Mouse (Mus musculus) heart, embryonic 12.5 days (tissue): Measurements from ENCODE around the gene Sulf2. TPM values are rescaled to one million over a fixed set of nuclear protein-coding genes. Genes with fewer than 3 reads are reported as not detected.
"Not testable (repeated sequence)": the region's sequence is repeated elsewhere in the genome, so short reads cannot be mapped to it uniquely, and the experiment has no call there.

ENCODE experiments used
- ATAC-seq: fragments of 200-750 bp; cut with Nextera tagmentation; 2 replicates; pipeline ENCODE4 v1.8.0; 2017; ENCODE audit warnings: moderate TSS enrichment, moderate library complexity; ENCODE audit not compliant: insufficient number of reproducible peaks, low FRiP score
- H3K27ac ChIP-seq: fragments of 300-500 bp; sonication (generic); 2 replicates; pipeline ENCODE4 v1.5.1; 2016; ENCODE audit warnings: mild to moderate bottlenecking, moderate library complexity; ENCODE audit not compliant: poor library complexity, severe bottlenecking
- H3K27me3 ChIP-seq: fragments of 300-500 bp; sonication (generic); replicated peaks from 2 replicates; pipeline ENCODE4 v1.6.1; 2016; ENCODE audit warnings: mild to moderate bottlenecking, moderate library complexity
- H3K36me3 ChIP-seq: fragments of 300-500 bp; sonication (generic); 2 replicates; pipeline ENCODE4 v1.6.1; 2016; ENCODE audit warnings: mild to moderate bottlenecking, moderate library complexity
- H3K4me1 ChIP-seq: fragments of 300-500 bp; sonication (generic); replicated peaks from 2 replicates; pipeline ENCODE4 v1.6.1; 2016; ENCODE audit warnings: mild to moderate bottlenecking
- H3K4me2 ChIP-seq: fragments of 300-500 bp; sonication (generic); 2 replicates; pipeline ENCODE4 v1.6.1; 2016; ENCODE audit warnings: mild to moderate bottlenecking, moderate library complexity
- H3K4me3 ChIP-seq: fragments of 300-500 bp; sonication (generic); 2 replicates; pipeline ENCODE4 v1.5.1; 2016; ENCODE audit warnings: mild to moderate bottlenecking
- H3K9ac ChIP-seq: fragments of 300-500 bp; sonication (generic); 2 replicates; pipeline ENCODE4 v1.6.1; 2016; ENCODE audit warnings: mild to moderate bottlenecking, moderate library complexity
- H3K9me3 ChIP-seq: fragments of 300-500 bp; sonication (generic); replicated peaks from 2 replicates; pipeline ENCODE4 v1.6.1; 2016; ENCODE audit warnings: mild to moderate bottlenecking, moderate library complexity
- WGBS: fragments of 180-500 bp; shearing (Covaris S2); methylation state at CpG from one replicate; pipeline ENCODE4 v1.1.7; 2016; 5-methylcytosine and 5-hydroxymethylcytosine counted together
- polyA plus RNA-seq: library from polyadenylated mRNA; unstranded; fragments of >200 nt; fragmentation: Nextera tagmentation; extraction: Ambion mirVana; gene quantifications from 2 replicates; pipeline ENCODE4 v1.2.1, GENCODE M21; 2016

Gene Sulf2
- polyA plus RNA-seq, 1 experiment from 2014 or later: 136 TPM

GRCm38 (mm10) chr2:166098292-166098933 lies 57.0 kb downstream of the Sulf2 start:
- H3K4me1 ChIP-seq: peaks cover 61% of the 10 kb centered on the region
- H3K4me3 ChIP-seq: no peak overlapping the region
- peak overlapping the region; percentile 17 for H3K27ac ChIP-seq
- 43% methylated on average over 15 of the region's 15 CpGs for WGBS
- H3K9ac ChIP-seq: no peak overlapping the region
- no peak for ATAC-seq
- H3K9me3 ChIP-seq: no peaks in the 10 kb centered on the region
- no peak overlapping the region for H3K4me2 ChIP-seq
- H3K27me3 ChIP-seq: no peaks in the 10 kb centered on the region
- H3K36me3 ChIP-seq: peaks cover 27% of the 10 kb centered on the region

GRCm38 (mm10) chr2:166097443-166098291 lies 57.8 kb downstream of the Sulf2 start:
- H3K27ac ChIP-seq: peak overlapping the region; percentile 17; the same call in 1 of the 2 replicates
- WGBS: 58% methylated on average over 18 of the region's 18 CpGs
- H3K4me1 ChIP-seq: peaks cover 53% of the 10 kb centered on the region
- H3K9me3 ChIP-seq: no peaks in the 10 kb centered on the region
- no peak overlapping the region for H3K9ac ChIP-seq
- no peaks in the 10 kb centered on the region for H3K27me3 ChIP-seq
- H3K4me2 ChIP-seq: no peak overlapping the region
- H3K36me3 ChIP-seq: peaks cover 34% of the 10 kb centered on the region
- no peak overlapping the region for H3K4me3 ChIP-seq
- no peak for ATAC-seq

- Histone ChIP-seq H3K4me3 (no peak overlapping the region), H3K27me3 (no peaks in the 10 kb centered on the region), H3K4me2 (no peak overlapping the region), H3K4me1 (peaks cover 45% of the 10 kb centered on the region), H3K9me3 (no peaks in the 10 kb centered on the region), H3K27ac (no peak overlapping the region), H3K36me3 (peaks cover 42% of the 10 kb centered on the region), H3K9ac (no peak overlapping the region)
- ATAC-seq: no peak
- 91% methylated on average over 1 of the region's 1 CpGs for WGBS
These were observed 58.6 kb downstream of the Sulf2 start for GRCm38 (mm10) chr2:166096834-166097233.

GRCm38 (mm10) chr2:166096300-166096699 lies 59.2 kb downstream of the Sulf2 start:
- Histone ChIP-seq H3K4me2 (no peak overlapping the region), H3K4me3 (no peak overlapping the region), H3K27ac (no peak overlapping the region), H3K4me1 (peaks cover 40% of the 10 kb centered on the region), H3K9ac (no peak overlapping the region), H3K36me3 (peaks cover 47% of the 10 kb centered on the region), H3K27me3 (no peaks in the 10 kb centered on the region), H3K9me3 (no peaks in the 10 kb centered on the region)
- no peak for ATAC-seq
- WGBS: 84% methylated on average over 6 of the region's 6 CpGs

GRCm38 (mm10) chr2:166092412-166092811 lies 63.1 kb downstream of the Sulf2 start:
- no peak overlapping the region for H3K4me2 ChIP-seq
- WGBS: 91% methylated on average over 6 of the region's 6 CpGs
- H3K27me3 ChIP-seq: no peaks in the 10 kb centered on the region
- H3K27ac ChIP-seq: no peak overlapping the region
- H3K36me3 ChIP-seq: peaks cover 64% of the 10 kb centered on the region
- no peak overlapping the region for H3K9ac ChIP-seq
- H3K9me3 ChIP-seq: no peaks in the 10 kb centered on the region
- peaks cover 19% of the 10 kb centered on the region for H3K4me1 ChIP-seq
- H3K4me3 ChIP-seq: no peak overlapping the region
- ATAC-seq: no peak

GRCm38 (mm10) chr2:166091599-166091998 lies 63.9 kb downstream of the Sulf2 start:
- H3K36me3 ChIP-seq: peaks cover 71% of the 10 kb centered on the region

GRCm38 (mm10) chr2:166090131-166090581 lies 65.3 kb downstream of the Sulf2 start:
- H3K4me3 ChIP-seq: no peak overlapping the region
- H3K4me2 ChIP-seq: no peak overlapping the region
- peaks cover 17% of the 10 kb centered on the region for H3K4me1 ChIP-seq
- H3K36me3 ChIP-seq: peaks cover 79% of the 10 kb centered on the region
- H3K27ac ChIP-seq: peak overlapping the region; percentile 55
- ATAC-seq: 0 out of 2 replicates have a peak, but pooled peaks have one; percentile 7
- no peak overlapping the region for H3K9ac ChIP-seq
- 25% methylated on average over 7 of the region's 7 CpGs for WGBS
- no peaks in the 10 kb centered on the region for H3K27me3 ChIP-seq
- no peaks in the 10 kb centered on the region for H3K9me3 ChIP-seq

More at GRCm38 (mm10) chr2:166091599-166091998, 63.9 kb downstream of the Sulf2 start:
- no peak for ATAC-seq
- no peak overlapping the region for H3K9ac ChIP-seq
- H3K27ac ChIP-seq: no peak overlapping the region
- H3K4me3 ChIP-seq: no peak overlapping the region
- H3K4me2 ChIP-seq: no peak overlapping the region
- no peaks in the 10 kb centered on the region for H3K9me3 ChIP-seq
- H3K27me3 ChIP-seq: no peaks in the 10 kb centered on the region
- H3K4me1 ChIP-seq: peaks cover 17% of the 10 kb centered on the region

- H3K27ac ChIP-seq: no peak overlapping the region
- no peaks in the 10 kb centered on the region for H3K27me3 ChIP-seq
- H3K4me2 ChIP-seq: no peak overlapping the region
- WGBS: 78% methylated on average over 9 of the region's 9 CpGs
- H3K9me3 ChIP-seq: no peaks in the 10 kb centered on the region
- no peak overlapping the region for H3K9ac ChIP-seq
- peaks cover 72% of the 10 kb centered on the region for H3K36me3 ChIP-seq
- ATAC-seq: no peak
- H3K4me3 ChIP-seq: no peak overlapping the region
- peaks cover 17% of the 10 kb centered on the region for H3K4me1 ChIP-seq
These were observed 66.5 kb downstream of the Sulf2 start for GRCm38 (mm10) chr2:166088991-166089390.

- no peak overlapping the region for H3K4me2 ChIP-seq
- WGBS: 82% methylated on average over 29 of the region's 29 CpGs
- no peak overlapping the region for H3K4me3 ChIP-seq
- no peaks in the 10 kb centered on the region for H3K9me3 ChIP-seq
- no peak overlapping the region for H3K27ac ChIP-seq
- peaks cover 61% of the 10 kb centered on the region for H3K36me3 ChIP-seq
- H3K27me3 ChIP-seq: no peaks in the 10 kb centered on the region
- H3K4me1 ChIP-seq: peaks cover 35% of the 10 kb centered on the region
- H3K9ac ChIP-seq: no peak overlapping the region
- no peak for ATAC-seq
These were observed 68.8 kb downstream of the Sulf2 start for GRCm38 (mm10) chr2:166086457-166087233.

- Histone ChIP-seq H3K9ac (no peak overlapping the region), H3K36me3 (peaks cover 52% of the 10 kb centered on the region), H3K9me3 (no peaks in the 10 kb centered on the region), H3K4me2 (no peak overlapping the region), H3K27me3 (no peaks in the 10 kb centered on the region), H3K4me3 (no peak overlapping the region), H3K4me1 (peaks cover 42% of the 10 kb centered on the region), H3K27ac (no peak overlapping the region)
- 92% methylated on average over 10 of the region's 10 CpGs for WGBS
- no peak for ATAC-seq
These were observed 69.7 kb downstream of the Sulf2 start for GRCm38 (mm10) chr2:166085780-166086179.

GRCm38 (mm10) chr2:166084964-166085363 lies 70.5 kb downstream of the Sulf2 start:
- H3K4me2 ChIP-seq, ATAC-seq, H3K27ac ChIP-seq, H3K9ac ChIP-seq, H3K4me3 ChIP-seq, H3K9me3 ChIP-seq, H3K27me3 ChIP-seq: not testable (repeated sequence)
- Histone ChIP-seq H3K36me3 (peaks cover 51% of the 10 kb centered on the region), H3K4me1 (peaks cover 42% of the 10 kb centered on the region)
- WGBS: 35% methylated on average over 6 of the region's 6 CpGs
